Mouse (Mus musculus) cortical plate, adult 2 months (tissue): ENCODE data around the gene Fgfr2. TPM values are rescaled to one million over a fixed set of nuclear protein-coding genes. Genes with fewer than 3 reads are reported as not detected.
A peak's percentile ranks its signal among the peaks of the same experiment; 100 is the strongest.

Source experiments
- H3K27ac ChIP-seq: fragments of 200-500 bp; 2 replicates; pipeline ENCODE4 v1.5.1; 2012; ENCODE audit warnings: low read length, control low read depth, inconsistent platforms; ENCODE audit not compliant: insufficient read depth
- H3K4me1 ChIP-seq: fragments of 200-500 bp; 2 replicates; pipeline ENCODE4 v1.6.1; 2011; ENCODE audit warnings: low read length; ENCODE audit not compliant: control insufficient read depth, insufficient read depth
- H3K4me3 ChIP-seq: fragments of 200-500 bp; 2 replicates; pipeline ENCODE4 v1.5.1; 2011; ENCODE audit warnings: mild to moderate bottlenecking, low read length, control low read depth; ENCODE audit not compliant: insufficient read depth
- CTCF ChIP-seq: fragments of 200-500 bp; IDR thresholded peaks from 2 replicates; pipeline ENCODE4 v1.5.1; 2011; ENCODE audit warnings: mild to moderate bottlenecking, control low read depth, low read length; ENCODE audit not compliant: insufficient read depth; ENCODE audit errors: extremely low read depth
- POLR2A ChIP-seq: fragments of 200-500 bp; IDR thresholded peaks from 2 replicates; pipeline ENCODE4 v1.6.1; 2011; ENCODE audit warnings: mild to moderate bottlenecking, low read length, control low read depth; ENCODE audit not compliant: insufficient read depth; ENCODE audit errors: extremely low read depth
- polyA plus RNA-seq: library from polyadenylated mRNA; depleted of rRNA; stranded (reverse); fragments of >200 nt; gene quantifications from 2 replicates; pipeline ENCODE4 v1.2.3, GENCODE M21; 2012

Fgfr2 gene
- polyA plus RNA-seq, 1 experiment = 50.4 TPM

- no peak overlapping the region for H3K4me3 ChIP-seq
- peaks cover under 1% of the 10 kb centered on the region; the same call in 1 of the 2 replicates for H3K4me1 ChIP-seq
- no peak overlapping the region for H3K27ac ChIP-seq
- no peak for TF ChIP-seq CTCF
- TF ChIP-seq POLR2A = no peak
These were observed 797.4 kb downstream of the Fgfr2 start for GRCm38 (mm10) chr7:132325549-132326331.

GRCm38 (mm10) chr7:132323430-132323829, 799.7 kb downstream of the Fgfr2 start:
- TF ChIP-seq CTCF (no peak), POLR2A (no peak)
- Histone ChIP-seq H3K27ac (no peak overlapping the region), H3K4me1 (peaks cover 1% of the 10 kb centered on the region; the same call in 1 of the 2 replicates), H3K4me3 (no peak overlapping the region)

GRCm38 (mm10) chr7:132321392-132321958, 801.7 kb downstream of the Fgfr2 start:
- no peak overlapping the region for H3K4me3 ChIP-seq
- no peak overlapping the region for H3K27ac ChIP-seq
- no peak for TF ChIP-seq POLR2A
- no peak for TF ChIP-seq CTCF
- peaks cover 1% of the 10 kb centered on the region; the same call in 1 of the 2 replicates for H3K4me1 ChIP-seq

GRCm38 (mm10) chr7:132317036-132317541, 806.1 kb downstream of the Fgfr2 start, which contains the start of gene Chst15:
TSS of gene Chst15 (minus strand) at chr7:132317228.
- peak within 1 kb of the TSS; percentile 68 for H3K27ac ChIP-seq
- H3K4me1 ChIP-seq = peaks cover 7% of the 10 kb centered on the region
- peak within 1 kb of the TSS; percentile 75 for H3K4me3 ChIP-seq
- TF ChIP-seq CTCF = 0 out of 2 replicates have a peak, but pooled peaks have one; percentile 5
- 0 out of 2 replicates have a peak, but pooled peaks have one; percentile 36 for TF ChIP-seq POLR2A

- peaks cover 7% of the 10 kb centered on the region for H3K4me1 ChIP-seq
- peak overlapping the region; percentile 68 for H3K27ac ChIP-seq
- no peak for TF ChIP-seq CTCF
- TF ChIP-seq POLR2A = no peak
- peak overlapping the region; percentile 75 for H3K4me3 ChIP-seq
These were observed 806.8 kb downstream of the Fgfr2 start for GRCm38 (mm10) chr7:132316101-132317035.

- Histone ChIP-seq H3K27ac (peak overlapping the region; percentile 68), H3K4me3 (peak overlapping the region; percentile 75), H3K4me1 (peaks cover 6% of the 10 kb centered on the region; the same call in 1 of the 2 replicates)
- peak; percentile 50; the same call in 1 of the 2 replicates for TF ChIP-seq POLR2A
- TF ChIP-seq CTCF = peak; percentile 39
These were observed 807.7 kb downstream of the Fgfr2 start for GRCm38 (mm10) chr7:132315149-132316091.

- Histone ChIP-seq H3K27ac (0 out of 2 replicates have a peak overlapping the region, but pooled peaks have one; percentile 14), H3K4me1 (peaks cover 6% of the 10 kb centered on the region; the same call in 1 of the 2 replicates), H3K4me3 (no peak overlapping the region)
- TF ChIP-seq POLR2A = no peak
- TF ChIP-seq CTCF = no peak
These were observed 810.8 kb downstream of the Fgfr2 start for GRCm38 (mm10) chr7:132312396-132312795.
